Mouse (Mus musculus): Measurements from ENCODE around the gene Fam43a.
A peak's percentile ranks its signal among the peaks of the same experiment; 100 is the strongest.

Fam43a gene

DNA sequence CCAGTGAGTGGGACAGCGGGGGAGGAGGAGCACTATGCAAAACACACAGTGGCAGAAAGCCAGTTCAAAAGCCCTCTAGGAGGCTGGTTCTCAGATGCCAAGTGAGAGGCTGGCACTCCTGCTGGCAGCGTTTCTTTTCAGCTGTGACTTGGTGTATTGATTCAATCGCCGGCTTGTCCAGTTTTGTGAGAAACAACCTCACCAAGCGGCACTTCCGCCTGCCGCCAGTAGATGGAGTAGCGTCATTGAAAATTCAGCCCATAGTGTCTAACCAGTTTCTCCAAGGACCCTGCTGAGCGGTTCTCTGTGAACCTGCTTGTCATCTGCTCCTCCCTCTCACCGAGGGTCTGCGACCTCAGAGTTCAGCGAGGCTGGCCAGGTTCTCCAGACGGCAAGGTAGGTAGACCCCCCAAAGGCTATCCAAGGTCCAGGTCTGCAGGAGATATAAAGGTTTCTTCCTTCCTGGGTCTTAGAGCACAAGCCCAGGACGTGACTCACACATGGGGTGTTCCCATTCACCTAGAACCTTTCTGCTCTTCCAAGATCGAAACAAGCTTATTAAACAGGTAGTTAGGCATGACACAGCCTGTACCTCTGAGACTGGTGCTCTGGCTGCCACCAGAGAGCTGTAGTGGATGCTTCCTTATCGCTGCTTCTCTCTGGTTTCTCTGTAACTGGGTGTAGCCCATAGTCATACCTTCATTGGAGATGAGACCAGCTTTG, 2.4 kb upstream of the Fam43a start:
- peak; percentile 95 to 97 for DNase-seq

DNA sequence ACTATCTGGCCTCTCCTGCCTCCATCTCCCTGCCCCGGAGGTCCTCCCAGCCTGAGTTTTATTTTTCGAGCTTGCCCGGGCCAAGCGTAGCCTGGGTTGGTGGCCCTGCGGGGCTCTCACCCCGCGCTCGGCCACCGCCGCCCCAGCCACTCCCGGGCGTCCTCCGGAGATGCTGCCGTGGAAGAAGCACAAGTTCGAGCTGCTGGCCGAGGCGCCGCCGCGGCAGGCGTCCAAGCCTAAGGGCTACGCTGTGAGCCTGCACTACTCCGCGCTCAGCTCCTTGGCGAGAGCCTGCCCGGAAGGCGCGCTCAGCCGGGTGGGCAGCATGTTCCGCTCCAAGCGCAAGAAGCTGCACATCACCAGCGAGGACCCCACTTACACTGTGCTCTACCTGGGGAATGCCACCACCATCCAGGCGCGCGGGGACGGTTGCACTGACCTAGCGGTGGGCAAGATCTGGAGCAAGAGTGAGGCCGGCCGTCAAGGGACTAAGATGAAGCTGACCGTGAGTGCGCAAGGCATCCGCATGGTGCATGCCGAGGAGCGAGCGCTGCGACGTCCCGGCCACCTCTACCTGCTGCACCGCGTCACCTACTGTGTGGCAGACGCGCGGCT, 1.0 kb downstream of the Fam43a start:
- DNase-seq: peak; percentile 84

DNA sequence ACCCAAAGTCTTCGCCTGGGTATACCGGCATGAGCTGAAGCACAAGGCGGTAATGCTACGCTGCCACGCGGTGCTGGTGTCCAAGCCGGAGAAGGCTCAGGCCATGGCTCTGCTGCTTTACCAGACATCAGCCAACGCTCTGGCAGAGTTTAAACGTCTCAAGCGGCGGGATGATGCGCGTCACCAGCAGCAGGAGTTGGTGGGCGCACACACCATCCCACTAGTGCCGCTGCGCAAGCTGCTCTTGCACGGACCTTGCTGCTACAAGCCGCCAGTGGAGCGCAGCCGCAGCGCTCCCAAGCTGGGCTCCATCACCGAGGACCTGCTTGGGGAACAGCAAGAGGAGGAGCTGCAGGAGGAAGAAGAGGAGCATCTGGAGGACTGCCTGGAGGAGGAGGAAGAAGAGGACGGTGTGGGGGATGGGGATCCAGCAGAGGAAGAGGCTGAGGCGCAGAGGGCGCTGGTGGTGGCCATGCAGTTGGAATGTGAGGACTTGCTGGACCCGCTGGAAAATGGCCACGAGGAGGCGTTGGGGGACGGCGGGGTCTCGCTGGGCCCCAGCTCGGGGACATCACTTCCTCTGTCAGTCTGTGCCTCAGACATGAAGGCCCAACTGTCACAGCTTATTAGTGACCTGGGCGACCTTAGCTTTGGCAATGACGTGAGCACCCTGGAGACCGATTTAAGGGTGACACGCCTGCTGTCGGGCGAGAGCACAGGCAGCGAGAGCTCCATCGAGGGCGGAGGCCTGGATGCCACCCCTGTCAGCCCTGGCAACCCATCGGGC, 1.7 kb downstream of the Fam43a start:
- DNase-seq: peak in 1 of 2 experiments; percentile 71

DNA sequence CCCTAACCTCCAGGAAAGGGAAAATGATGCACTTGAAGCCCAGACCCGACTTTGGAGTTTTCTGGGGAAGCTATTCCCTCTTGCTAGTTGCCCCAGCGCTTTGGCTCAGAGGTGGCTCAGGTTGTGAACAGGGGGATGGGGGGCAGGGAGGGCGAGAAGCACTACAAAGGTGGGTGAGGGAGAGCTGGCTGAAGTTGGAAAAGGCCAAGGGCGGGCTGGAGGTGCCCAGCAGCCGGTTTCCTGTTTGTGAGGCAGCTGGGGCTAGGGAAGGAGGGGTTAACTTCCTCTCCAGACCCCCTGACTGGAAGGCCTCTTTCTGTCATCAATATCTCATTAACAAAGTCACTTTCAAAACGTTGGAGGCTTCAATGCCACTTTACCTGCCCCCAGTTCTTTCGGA, 2.4 kb downstream of the Fam43a start:
- peak in 1 of 2 experiments; percentile 33 for DNase-seq

- no peak for DNase-seq
These were observed 3.4 kb downstream of the Fam43a start for GRCm38 (mm10) chr16:30602684-30603530.

- DNase-seq: peak in 1 of 2 experiments; percentile 21
These were observed 4.0 kb downstream of the Fam43a start for GRCm38 (mm10) chr16:30603531-30603842.

DNA sequence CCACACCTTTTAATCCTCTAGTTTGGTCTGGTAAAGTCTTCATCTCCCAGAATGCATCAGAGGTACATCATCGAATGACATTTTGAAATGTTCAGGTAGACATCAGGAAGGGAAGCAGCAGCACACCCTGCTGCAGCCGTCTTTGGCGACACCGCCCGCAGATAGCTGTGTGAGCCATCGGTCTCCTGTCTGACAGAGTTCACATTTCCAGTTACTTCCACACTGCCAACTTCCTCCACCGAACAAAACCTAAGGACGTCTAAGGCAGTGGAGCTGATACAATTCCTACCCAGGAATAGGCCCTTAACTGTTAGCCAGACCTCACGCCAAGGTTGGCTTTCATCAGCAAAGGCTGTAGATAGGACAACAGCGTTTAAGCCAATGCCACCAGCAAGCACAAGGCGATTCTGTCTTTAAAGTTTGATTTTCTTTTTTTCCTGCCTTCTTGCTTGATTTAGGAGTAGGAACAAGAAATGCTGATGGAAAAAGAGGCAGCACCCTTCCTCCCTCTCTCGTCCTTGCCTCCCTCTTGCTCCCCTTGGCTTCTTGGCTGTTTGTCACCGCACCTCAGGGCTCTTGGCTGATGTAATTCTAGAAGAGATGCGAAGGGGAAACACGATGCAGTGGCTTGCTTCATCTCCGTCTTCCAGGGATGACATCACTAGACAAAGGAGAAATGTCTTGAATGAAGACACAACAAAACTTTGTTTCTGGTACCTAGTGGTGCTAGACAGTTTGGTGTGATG, 4.7 kb downstream of the Fam43a start:
- DNase-seq: no peak

DNA sequence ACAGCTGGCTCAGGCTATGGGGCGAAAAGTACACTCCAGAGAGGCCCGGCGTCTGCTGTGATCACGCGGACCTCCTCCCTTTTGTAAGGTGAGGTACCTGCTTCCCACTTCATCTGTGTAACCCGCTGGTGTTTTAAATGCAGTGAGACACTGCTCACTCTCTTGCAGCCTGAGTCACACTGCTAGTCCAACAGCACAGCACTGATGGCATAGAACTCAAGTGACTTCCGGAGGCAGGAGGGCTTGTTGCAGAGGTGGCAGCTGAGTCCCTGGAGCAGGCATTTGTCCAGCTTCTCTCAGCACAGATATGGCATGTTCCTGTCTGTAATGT, 5.2 kb downstream of the Fam43a start:
- no peak for DNase-seq

DNA sequence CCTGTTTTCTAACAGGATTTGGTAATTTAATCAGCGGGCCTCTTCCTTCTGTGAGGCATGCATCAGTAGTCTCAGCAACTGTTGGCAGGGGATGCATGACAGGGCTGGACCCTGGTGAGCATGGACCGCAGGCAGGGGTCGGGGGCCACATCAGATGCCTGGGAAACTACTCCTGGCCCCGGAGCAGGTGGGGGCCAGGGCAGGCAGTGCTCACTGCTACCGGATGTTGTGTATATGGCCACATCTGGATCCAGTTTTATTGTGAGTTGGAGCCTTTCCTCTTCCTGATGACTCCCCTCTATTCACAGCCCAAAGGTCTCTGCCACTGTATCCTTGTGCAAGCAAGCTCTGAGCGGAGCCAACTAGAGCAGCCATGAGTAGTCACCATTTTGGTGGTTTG, 6.0 kb downstream of the Fam43a start:
- no peak for DNase-seq

- DNase-seq: no peak
These were observed 8.3 kb downstream of the Fam43a start for GRCm38 (mm10) chr16:30607868-30608267.

DNA sequence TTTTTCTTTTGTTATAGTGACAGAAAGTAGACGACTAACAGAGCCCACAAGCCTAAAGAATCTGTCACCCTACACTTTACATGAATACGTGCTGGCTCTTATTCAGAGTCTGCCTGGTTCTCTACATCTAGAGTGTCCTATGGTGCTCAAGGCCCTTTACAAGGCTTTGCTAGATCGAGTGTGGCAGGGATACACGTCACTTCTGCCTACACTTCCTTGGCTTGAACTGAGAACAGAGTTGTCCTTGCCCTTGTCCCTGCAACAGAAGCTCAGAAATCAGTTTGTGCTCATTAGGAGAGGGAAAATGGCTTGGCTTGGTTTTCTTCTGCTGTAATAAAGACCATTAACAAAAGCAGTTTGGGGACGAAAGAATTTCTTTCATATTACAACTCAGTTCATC, 11.8 kb downstream of the Fam43a start:
- no peak for DNase-seq

GRCm38 (mm10) chr16:30613122-30613521, 13.6 kb downstream of the Fam43a start:
- DNase-seq: no peak

- no peak for DNase-seq
These were observed 14.6 kb downstream of the Fam43a start for GRCm38 (mm10) chr16:30614122-30614521.

DNA sequence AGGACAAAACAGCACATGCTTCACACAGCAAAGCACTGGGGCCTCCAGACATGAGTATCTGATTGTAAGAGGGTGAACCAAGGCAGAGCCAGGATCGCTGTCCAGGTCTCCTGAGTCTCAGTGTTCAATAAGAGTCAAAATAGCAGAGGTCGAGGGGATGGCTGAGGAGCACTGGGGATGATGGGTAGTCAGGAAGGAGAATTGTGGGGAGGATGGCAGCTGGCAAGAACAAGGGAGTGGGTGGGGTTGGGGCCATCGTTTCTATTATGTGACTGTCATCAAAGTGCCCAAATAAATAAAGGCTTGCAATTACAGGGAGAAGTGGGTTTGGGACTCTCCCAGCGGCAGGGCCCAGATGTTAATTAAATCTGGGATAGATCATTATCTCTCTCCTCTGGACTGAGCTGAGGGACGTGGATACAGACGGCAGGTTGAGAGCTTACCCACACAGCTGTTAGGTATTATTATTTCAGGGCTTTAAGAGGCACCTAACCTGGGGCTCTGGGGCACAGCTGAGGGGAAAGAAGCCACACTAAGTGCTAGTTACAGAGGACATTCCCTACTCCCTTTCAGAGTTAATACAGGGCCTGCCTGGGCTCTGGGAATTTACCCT, 15.3 kb downstream of the Fam43a start:
- no peak for DNase-seq

DNA sequence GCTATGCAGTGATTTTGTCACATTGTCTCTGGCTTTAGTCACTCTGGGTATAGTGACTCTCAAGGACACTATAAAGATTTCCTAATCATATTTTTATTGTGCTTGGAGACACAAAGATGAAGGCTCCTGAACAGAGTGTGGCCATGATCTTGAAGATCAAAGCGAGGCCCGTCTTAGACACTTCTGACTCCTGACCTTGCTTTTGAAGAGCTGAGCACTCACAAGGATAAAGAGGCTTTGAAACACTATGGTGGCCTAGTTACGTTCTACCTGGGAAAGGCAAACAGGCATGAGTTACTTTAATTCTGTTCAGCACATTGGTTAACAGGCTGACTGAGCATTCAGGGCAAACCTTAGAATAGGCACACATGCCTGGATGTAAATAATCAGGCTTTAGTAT, 16.8 kb downstream of the Fam43a start:
- DNase-seq: no peak

DNA sequence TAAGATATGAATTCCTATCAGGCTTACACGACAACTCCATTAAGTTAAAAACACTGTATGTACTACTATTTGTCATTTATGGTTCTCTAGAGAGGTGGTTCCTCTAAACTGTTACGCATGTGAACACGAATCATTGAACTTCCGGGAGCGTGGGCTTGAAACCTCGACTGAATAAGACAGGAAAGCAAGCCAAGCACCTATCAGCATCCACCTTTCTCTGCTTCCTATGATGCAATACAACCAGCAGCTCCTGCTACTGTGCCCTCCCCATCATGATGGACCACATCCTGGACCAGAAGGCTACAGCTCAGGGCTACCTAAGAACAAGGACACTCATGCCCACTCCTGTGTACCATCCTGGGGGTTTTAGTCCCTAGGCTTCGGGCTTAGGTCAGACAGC, 24.1 kb downstream of the Fam43a start:
- DNase-seq: no peak

DNA sequence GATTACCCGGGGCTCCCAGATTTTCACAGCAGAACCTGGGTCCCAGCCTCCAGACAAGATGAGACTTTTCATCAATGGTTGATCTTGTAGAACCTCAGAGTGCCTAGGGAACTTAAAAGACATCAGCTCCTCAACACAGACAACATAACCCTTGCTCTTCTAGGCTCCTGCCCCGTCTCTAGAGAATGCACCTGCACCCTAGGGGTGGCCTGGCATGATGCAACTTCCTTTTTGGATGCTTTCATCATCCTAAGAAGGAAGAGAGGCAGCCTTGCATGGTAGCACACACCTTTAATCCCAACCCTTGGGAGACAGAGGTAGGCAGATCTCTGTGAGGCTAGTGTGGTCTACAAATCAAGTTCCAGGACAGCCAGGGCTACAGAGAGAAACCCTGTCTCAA, 25.1 kb downstream of the Fam43a start:
- DNase-seq: no peak

DNA sequence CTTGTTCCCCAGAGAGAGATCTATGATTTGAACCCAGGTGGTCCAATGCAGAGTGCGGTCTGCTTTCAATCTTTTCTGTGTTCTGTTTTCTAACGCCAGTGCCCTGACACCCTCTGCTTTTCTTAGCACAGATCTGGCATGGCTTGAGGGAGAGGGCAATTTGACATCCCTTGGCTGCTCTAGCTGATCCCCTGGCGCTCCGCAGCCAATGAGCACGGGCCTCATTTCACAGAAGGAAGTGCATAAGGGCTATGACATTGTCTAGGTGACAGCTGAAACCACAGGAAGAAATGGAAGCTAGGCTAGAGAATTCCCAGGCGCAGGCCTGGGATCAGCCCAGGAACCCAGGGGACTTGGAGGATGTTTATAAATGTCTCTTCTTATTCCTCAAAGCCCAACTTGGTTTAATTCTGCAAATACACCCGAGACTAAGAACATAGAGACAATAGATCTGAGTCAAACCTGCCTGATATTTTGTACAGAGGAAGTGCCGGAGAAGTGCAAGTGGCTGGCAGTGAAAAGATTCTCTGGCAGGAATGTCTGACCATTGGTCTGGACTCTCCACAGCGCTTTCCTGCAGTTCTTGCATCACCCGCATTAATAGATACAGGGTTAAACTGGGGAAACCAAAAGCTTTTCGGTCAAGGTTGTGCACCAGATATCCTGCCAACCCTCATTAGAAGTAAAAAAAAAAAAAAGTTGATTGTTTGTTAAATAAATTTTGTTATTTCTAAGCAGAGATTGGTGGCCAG, 28.2 kb downstream of the Fam43a start:
- DNase-seq: no peak

DNA sequence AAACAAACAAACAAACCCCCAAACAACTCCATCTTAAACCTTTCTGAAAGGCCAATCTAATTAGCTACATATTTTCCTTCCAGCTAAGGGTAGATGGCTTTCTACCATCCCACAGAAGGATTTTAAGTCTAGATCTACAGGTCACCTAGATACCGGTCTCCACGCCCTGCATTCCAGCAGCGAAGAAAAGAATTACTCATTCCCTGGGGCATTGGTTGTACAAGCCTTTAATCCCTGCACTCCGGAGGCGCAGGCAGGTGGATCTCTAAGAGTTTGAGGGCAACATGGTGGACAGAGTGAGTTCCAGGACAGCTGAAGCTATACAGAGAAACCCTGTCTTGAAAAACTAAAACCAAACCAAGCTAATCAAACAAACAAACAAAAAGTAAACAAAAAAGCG, 28.9 kb downstream of the Fam43a start:
- no peak for DNase-seq

DNA sequence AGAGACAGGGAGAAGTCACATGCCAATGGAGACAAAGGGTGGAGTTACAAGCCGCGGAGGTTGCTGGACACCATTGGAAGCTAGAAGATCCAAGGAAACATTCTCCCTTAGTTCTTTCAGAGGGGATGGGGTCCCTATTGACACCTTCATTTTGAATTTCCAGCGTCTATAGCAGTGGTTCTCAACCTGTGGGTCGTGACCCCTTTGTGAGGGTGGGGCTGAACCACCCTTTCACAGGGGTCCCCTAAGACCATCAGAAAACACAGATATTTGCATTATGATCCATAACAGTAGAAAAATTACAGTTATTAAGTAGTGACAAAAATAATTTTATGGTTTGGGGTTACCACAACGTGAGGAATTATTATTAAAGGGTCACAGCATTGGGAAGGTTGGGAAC, 30.0 kb downstream of the Fam43a start:
- DNase-seq: no peak
